Mouse (Mus musculus): ENCODE measurements around the gene Ptgdr2. TPM values are rescaled to one million over a fixed set of nuclear protein-coding genes. Genes with fewer than 3 reads are reported as not detected.

Gene Ptgdr2
- polyA plus RNA-seq, 1 experiment from 2014 or later, result 0.04 TPM

DNA sequence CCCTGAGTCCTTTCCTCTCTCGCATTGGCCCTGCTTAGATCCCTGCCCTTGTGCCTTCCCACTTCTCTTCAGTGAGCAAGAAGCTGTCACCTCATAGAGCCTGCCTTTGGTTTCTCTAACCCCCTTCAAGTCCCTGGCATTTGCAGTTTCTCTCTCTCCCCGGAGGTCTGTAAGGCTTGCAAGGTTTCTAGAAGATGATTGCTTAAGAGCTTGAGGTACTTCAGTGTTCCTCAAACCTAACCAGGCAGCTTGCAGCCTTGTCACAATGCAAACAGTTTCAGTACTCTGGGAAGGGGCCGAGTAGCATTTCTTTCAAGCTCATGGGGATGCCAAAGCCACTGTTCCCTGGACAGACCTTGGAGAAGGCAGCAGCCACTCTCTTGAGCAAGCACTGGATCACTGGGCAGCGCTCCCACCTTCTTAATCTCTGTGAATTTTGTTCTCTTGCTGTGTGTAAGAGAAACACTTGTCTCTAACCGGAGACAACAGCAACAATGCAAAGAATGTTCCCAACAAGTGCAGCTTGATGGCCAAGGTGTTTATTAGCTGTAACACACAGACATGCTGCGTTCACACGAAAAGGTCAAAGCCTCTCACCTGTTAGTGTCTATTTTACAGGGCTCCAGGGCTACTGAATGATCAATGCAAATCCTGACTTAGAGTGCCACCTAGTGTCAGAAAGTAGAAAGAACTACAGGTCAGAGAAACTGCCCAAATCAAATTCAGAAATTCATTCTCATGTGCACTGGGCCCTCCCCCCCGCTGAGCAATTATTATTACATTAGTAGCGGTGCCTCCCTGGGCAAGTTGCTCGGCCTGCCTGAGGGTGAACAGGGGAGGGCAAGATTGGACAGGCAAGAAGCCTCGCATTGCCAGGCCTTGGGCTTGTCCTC, 22.4 kb downstream of the Ptgdr2 start:
- 30% methylated on average over 11 of the region's 11 CpGs for WGBS (ENCODE audit: insufficient replicate concordance)
- H3K27me3 ChIP-seq (ENCODE audit: control insufficient read depth, insufficient read depth, low read depth, low read length), result no peaks in the 10 kb centered on the region; the same call in none of the 2 replicates
- no peak overlapping the region for H3K27ac ChIP-seq (ENCODE audit: low read length)
- peak; percentile 51 for ATAC-seq (ENCODE audit: low read depth)
- no peak overlapping the region for H3K9ac ChIP-seq (ENCODE audit: low read depth, low read length)
- no peaks in the 10 kb centered on the region for H3K36me3 ChIP-seq (ENCODE audit: control insufficient read depth, insufficient read depth)
- no peaks in the 10 kb centered on the region for H3K9me3 ChIP-seq (replicated peaks; ENCODE audit: control insufficient read depth, low read length)
- H3K4me3 ChIP-seq (ENCODE audit: low read depth, low read length), result no peak overlapping the region
- H3K4me2 ChIP-seq (ENCODE audit: low read depth, low read length), result no peak overlapping the region
- no peaks in the 10 kb centered on the region; the same call in 1 of the 2 replicates for H3K4me1 ChIP-seq (ENCODE audit: control insufficient read depth, low read depth, low read length)

GRCm38 (mm10) chr19:10959978-10960346, 23.0 kb downstream of the Ptgdr2 start:
- Histone ChIP-seq H3K36me3 (ENCODE audit: control insufficient read depth, insufficient read depth) (no peaks in the 10 kb centered on the region), H3K27me3 (ENCODE audit: control insufficient read depth, insufficient read depth, low read depth, low read length) (no peaks in the 10 kb centered on the region; the same call in none of the 2 replicates), H3K4me1 (ENCODE audit: control insufficient read depth, low read depth, low read length) (no peaks in the 10 kb centered on the region; the same call in 1 of the 2 replicates), H3K9ac (ENCODE audit: low read depth, low read length) (no peak overlapping the region), H3K4me3 (ENCODE audit: low read depth, low read length) (no peak overlapping the region), H3K27ac (ENCODE audit: low read length) (no peak overlapping the region), H3K4me2 (ENCODE audit: low read depth, low read length) (no peak overlapping the region), H3K9me3 (replicated peaks; ENCODE audit: control insufficient read depth, low read length) (no peaks in the 10 kb centered on the region)
- 41% methylated on average over 12 of the region's 12 CpGs for WGBS (ENCODE audit: insufficient replicate concordance)
- ATAC-seq (ENCODE audit: low read depth), result no peak

DNA sequence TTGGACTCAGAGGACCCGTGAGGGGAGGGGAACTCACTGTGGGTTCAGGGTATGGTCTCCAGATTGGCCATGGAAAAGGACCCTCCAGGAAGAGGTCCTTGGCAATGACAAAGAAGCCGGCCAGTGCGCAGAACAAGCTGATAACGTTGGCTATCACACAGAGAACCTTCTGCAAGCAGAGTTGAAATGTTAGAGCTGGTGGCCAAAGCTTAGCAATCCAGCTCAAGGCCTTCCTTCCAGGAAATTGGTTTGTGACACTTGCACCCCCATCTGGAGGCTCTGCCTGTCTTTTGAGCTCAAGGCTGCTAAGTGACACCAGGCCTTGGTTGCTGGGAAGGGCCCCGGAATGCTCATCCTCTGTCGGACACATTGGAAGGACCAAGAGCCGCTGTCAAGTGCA, 28.8 kb downstream of the Ptgdr2 start:
- 59% methylated on average over 7 of the region's 7 CpGs for WGBS (ENCODE audit: insufficient replicate concordance)
- Histone ChIP-seq H3K4me2 (ENCODE audit: low read depth, low read length) (no peak overlapping the region), H3K9me3 (replicated peaks; ENCODE audit: control insufficient read depth, low read length) (no peaks in the 10 kb centered on the region), H3K36me3 (ENCODE audit: control insufficient read depth, insufficient read depth) (no peaks in the 10 kb centered on the region), H3K4me1 (ENCODE audit: control insufficient read depth, low read depth, low read length) (no peaks in the 10 kb centered on the region), H3K27me3 (ENCODE audit: control insufficient read depth, insufficient read depth, low read depth, low read length) (no peaks in the 10 kb centered on the region), H3K27ac (ENCODE audit: low read length) (no peak overlapping the region), H3K9ac (ENCODE audit: low read depth, low read length) (no peak overlapping the region), H3K4me3 (ENCODE audit: low read depth, low read length) (no peak overlapping the region)
- no peak for ATAC-seq (ENCODE audit: low read depth)

GRCm38 (mm10) chr19:10968578-10968977, 31.6 kb downstream of the Ptgdr2 start:
- H3K4me3 ChIP-seq (ENCODE audit: low read depth, low read length), result no peak overlapping the region
- no peak overlapping the region for H3K9ac ChIP-seq (ENCODE audit: low read depth, low read length)
- H3K27ac ChIP-seq (ENCODE audit: low read length), result no peak overlapping the region
- no peaks in the 10 kb centered on the region for H3K4me1 ChIP-seq (ENCODE audit: control insufficient read depth, low read depth, low read length)
- no peaks in the 10 kb centered on the region for H3K9me3 ChIP-seq (replicated peaks; ENCODE audit: control insufficient read depth, low read length)
- no peaks in the 10 kb centered on the region for H3K36me3 ChIP-seq (ENCODE audit: control insufficient read depth, insufficient read depth)
- 57% methylated on average over 7 of the region's 7 CpGs for WGBS (ENCODE audit: insufficient replicate concordance)
- H3K4me2 ChIP-seq (ENCODE audit: low read depth, low read length), result no peak overlapping the region
- no peak for ATAC-seq (ENCODE audit: low read depth)
- no peaks in the 10 kb centered on the region for H3K27me3 ChIP-seq (ENCODE audit: control insufficient read depth, insufficient read depth, low read depth, low read length)

GRCm38 (mm10) chr19:10970457-10970856, 33.5 kb downstream of the Ptgdr2 start:
- H3K27ac ChIP-seq (ENCODE audit: low read length), result no peak overlapping the region
- no peak overlapping the region for H3K4me3 ChIP-seq (ENCODE audit: low read depth, low read length)
- no peak overlapping the region for H3K4me2 ChIP-seq (ENCODE audit: low read depth, low read length)
- H3K36me3 ChIP-seq (ENCODE audit: control insufficient read depth, insufficient read depth), result no peaks in the 10 kb centered on the region
- no peaks in the 10 kb centered on the region for H3K27me3 ChIP-seq (ENCODE audit: control insufficient read depth, insufficient read depth, low read depth, low read length)
- WGBS (ENCODE audit: insufficient replicate concordance), result 17% methylated on average over 3 of the region's 3 CpGs
- no peak overlapping the region for H3K9ac ChIP-seq (ENCODE audit: low read depth, low read length)
- peak; percentile 5; the same call in 1 of the 2 replicates for ATAC-seq (ENCODE audit: low read depth)
- H3K9me3 ChIP-seq (replicated peaks; ENCODE audit: control insufficient read depth, low read length), result no peaks in the 10 kb centered on the region
- H3K4me1 ChIP-seq (ENCODE audit: control insufficient read depth, low read depth, low read length), result no peaks in the 10 kb centered on the region

DNA sequence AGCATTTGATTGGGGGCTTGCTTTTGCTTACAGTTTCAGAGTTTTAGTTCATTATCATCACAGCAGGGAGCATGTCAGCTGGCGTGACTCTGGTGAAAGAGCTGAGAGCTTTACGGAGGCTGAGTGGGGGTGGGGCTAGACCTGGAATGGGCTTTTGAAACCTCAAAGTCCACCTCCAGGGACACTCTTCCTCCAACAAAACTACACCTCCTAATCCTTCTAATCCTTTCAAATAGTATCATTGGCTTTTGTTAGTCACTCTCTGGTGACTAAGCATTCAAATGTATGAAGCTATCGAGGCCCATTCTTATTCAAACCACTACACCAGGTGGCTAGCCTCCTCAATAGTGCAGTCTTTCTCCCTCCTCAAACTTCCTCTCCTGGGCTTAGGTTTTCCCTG, 35.7 kb downstream of the Ptgdr2 start:
- no peak overlapping the region for H3K4me2 ChIP-seq (ENCODE audit: low read depth, low read length)
- H3K27ac ChIP-seq (ENCODE audit: low read length), result no peak overlapping the region

GRCm38 (mm10) chr19:10973187-10973586, 36.2 kb downstream of the Ptgdr2 start:
- H3K4me1 ChIP-seq (ENCODE audit: control insufficient read depth, low read depth, low read length), result no peaks in the 10 kb centered on the region
- no peaks in the 10 kb centered on the region for H3K27me3 ChIP-seq (ENCODE audit: control insufficient read depth, insufficient read depth, low read depth, low read length)
- no peak overlapping the region for H3K4me3 ChIP-seq (ENCODE audit: low read depth, low read length)
- H3K4me2 ChIP-seq (ENCODE audit: low read depth, low read length), result no peak overlapping the region
- no peaks in the 10 kb centered on the region for H3K9me3 ChIP-seq (replicated peaks; ENCODE audit: control insufficient read depth, low read length)
- 51% methylated on average over 2 of the region's 2 CpGs for WGBS (ENCODE audit: insufficient replicate concordance)
- no peak overlapping the region for H3K9ac ChIP-seq (ENCODE audit: low read depth, low read length)
- H3K27ac ChIP-seq (ENCODE audit: low read length), result no peak overlapping the region
- ATAC-seq (ENCODE audit: low read depth), result no peak
- no peaks in the 10 kb centered on the region for H3K36me3 ChIP-seq (ENCODE audit: control insufficient read depth, insufficient read depth)

More for the DNA sequence above, 35.7 kb downstream of the Ptgdr2 start:
- Histone ChIP-seq H3K4me3 (ENCODE audit: low read depth, low read length) (no peak overlapping the region), H3K9ac (ENCODE audit: low read depth, low read length) (no peak overlapping the region), H3K9me3 (replicated peaks; ENCODE audit: control insufficient read depth, low read length) (no peaks in the 10 kb centered on the region), H3K27me3 (ENCODE audit: control insufficient read depth, insufficient read depth, low read depth, low read length) (no peaks in the 10 kb centered on the region), H3K4me1 (ENCODE audit: control insufficient read depth, low read depth, low read length) (no peaks in the 10 kb centered on the region), H3K36me3 (ENCODE audit: control insufficient read depth, insufficient read depth) (no peaks in the 10 kb centered on the region)
- WGBS (ENCODE audit: insufficient replicate concordance), result 73% methylated on average over 3 of the region's 3 CpGs
- no peak for ATAC-seq (ENCODE audit: low read depth)

DNA sequence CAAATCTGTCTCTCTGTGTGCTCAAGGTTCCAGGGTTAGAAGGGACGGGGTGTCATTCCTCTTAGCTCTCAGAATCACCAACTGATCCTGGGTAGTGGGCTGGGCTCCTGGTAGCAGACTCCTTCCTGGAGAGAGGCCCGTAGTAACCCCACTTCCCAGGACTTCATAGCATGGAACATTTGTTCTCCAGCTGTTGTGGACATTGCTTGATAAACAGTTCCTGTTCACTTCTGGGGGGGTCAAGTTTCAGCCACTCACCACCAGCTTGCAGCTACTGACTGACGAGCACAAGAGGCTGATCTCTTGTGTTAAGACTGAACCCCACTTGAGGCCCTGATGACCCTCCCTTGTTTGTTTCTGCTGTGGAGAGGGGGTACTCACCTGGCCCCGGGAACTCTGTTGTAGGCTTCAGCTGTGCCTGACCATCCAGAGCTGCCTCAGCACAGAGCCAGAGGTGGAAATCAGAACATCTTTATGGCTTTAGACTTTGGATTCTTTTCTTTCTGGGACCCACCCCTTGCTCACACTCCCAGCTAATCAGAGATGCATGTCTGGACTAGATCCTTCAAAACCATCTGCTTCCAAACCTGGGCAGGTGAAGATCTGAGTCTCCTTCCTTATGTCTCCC, 37.4 kb downstream of the Ptgdr2 start, which contains the start of gene Ms4a10:
Ms4a10 (minus strand) TSS at position 433 of the 628 bp plus-strand sequence.
- H3K4me3 ChIP-seq (ENCODE audit: low read depth, low read length), result no peak within 1 kb of the TSS
- H3K27ac ChIP-seq (ENCODE audit: low read length), result no peak within 1 kb of the TSS
- no peaks in the 10 kb centered on the region for H3K27me3 ChIP-seq (ENCODE audit: control insufficient read depth, insufficient read depth, low read depth, low read length)
- no peak within 1 kb of the TSS for H3K4me2 ChIP-seq (ENCODE audit: low read depth, low read length)
- 41% methylated on average over 4 of the region's 4 CpGs for WGBS (ENCODE audit: insufficient replicate concordance)
- no peaks in the 10 kb centered on the region for H3K36me3 ChIP-seq (ENCODE audit: control insufficient read depth, insufficient read depth)
- H3K9ac ChIP-seq (ENCODE audit: low read depth, low read length), result no peak within 1 kb of the TSS
- no peak for ATAC-seq (ENCODE audit: low read depth)
- H3K4me1 ChIP-seq (ENCODE audit: control insufficient read depth, low read depth, low read length), result peaks cover under 1% of the 10 kb centered on the region
- no peaks in the 10 kb centered on the region for H3K9me3 ChIP-seq (replicated peaks; ENCODE audit: control insufficient read depth, low read length)

DNA sequence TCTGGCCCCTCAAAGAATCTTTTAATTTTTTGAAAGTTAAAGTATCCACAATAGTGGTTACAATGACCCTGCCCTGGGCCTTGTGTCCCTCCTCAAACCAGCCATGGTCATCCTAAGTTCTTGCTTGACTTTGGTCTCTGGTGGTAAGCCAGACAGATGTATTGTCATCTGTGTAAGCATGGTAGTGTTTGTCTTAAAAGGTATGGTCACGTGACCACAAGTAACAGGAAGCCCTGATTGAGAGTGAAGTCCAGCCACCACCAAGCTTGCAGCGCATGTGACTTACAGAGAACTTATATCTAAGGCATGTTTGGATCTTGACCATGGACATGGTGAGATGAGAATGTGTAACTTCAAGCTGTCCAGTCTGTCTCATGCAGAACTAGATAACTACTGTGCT, 38.2 kb downstream of the Ptgdr2 start:
- Histone ChIP-seq H3K27ac (ENCODE audit: low read length) (no peak overlapping the region), H3K9ac (ENCODE audit: low read depth, low read length) (no peak overlapping the region), H3K36me3 (ENCODE audit: control insufficient read depth, insufficient read depth) (no peaks in the 10 kb centered on the region), H3K4me3 (ENCODE audit: low read depth, low read length) (no peak overlapping the region), H3K4me1 (ENCODE audit: control insufficient read depth, low read depth, low read length) (peaks cover 4% of the 10 kb centered on the region), H3K27me3 (ENCODE audit: control insufficient read depth, insufficient read depth, low read depth, low read length) (no peaks in the 10 kb centered on the region), H3K4me2 (ENCODE audit: low read depth, low read length) (no peak overlapping the region), H3K9me3 (replicated peaks; ENCODE audit: control insufficient read depth, low read length) (no peaks in the 10 kb centered on the region)
- no peak for ATAC-seq (ENCODE audit: low read depth)
- 53% methylated on average over 2 of the region's 2 CpGs for WGBS (ENCODE audit: insufficient replicate concordance)

All from liver, embryonic 16.5 days (tissue).